Mouse (Mus musculus): ENCODE data around the gene Bscl2. TPM values are rescaled to one million over a fixed set of nuclear protein-coding genes. Genes with fewer than 3 reads are reported as not detected.
A peak's percentile ranks its signal among the peaks of the same experiment; 100 is the strongest.

Bscl2 gene
- polyA plus RNA-seq, 1 experiment from 2014 or later, result 52.7 TPM

GRCm38 (mm10) chr19:8803879-8804660 is 33.2 kb upstream of the Bscl2 start:
- Histone ChIP-seq H3K9ac (ENCODE audit: low read length) (no peak overlapping the region), H3K27me3 (ENCODE audit: control insufficient read depth, insufficient read depth, low read length) (no peaks in the 10 kb centered on the region), H3K27ac (ENCODE audit: low read depth, low read length) (no peak overlapping the region), H3K4me2 (no peak overlapping the region), H3K9me3 (ENCODE audit: control insufficient read depth, low read length) (no peaks in the 10 kb centered on the region), H3K4me3 (ENCODE audit: low read depth, low read length) (no peak overlapping the region), H3K4me1 (ENCODE audit: control insufficient read depth, insufficient read depth, low read length) (peaks cover 8% of the 10 kb centered on the region), H3K36me3 (ENCODE audit: control insufficient read depth, insufficient read depth, low read length) (peaks cover 8% of the 10 kb centered on the region; the same call in 1 of the 2 replicates)
- no peak for DNase-seq (ENCODE audit: low spot score, missing footprints)
- WGBS, result 95% methylated on average over 11 of the region's 11 CpGs
- no peak for ATAC-seq (ENCODE audit: low FRiP score)

DNA sequence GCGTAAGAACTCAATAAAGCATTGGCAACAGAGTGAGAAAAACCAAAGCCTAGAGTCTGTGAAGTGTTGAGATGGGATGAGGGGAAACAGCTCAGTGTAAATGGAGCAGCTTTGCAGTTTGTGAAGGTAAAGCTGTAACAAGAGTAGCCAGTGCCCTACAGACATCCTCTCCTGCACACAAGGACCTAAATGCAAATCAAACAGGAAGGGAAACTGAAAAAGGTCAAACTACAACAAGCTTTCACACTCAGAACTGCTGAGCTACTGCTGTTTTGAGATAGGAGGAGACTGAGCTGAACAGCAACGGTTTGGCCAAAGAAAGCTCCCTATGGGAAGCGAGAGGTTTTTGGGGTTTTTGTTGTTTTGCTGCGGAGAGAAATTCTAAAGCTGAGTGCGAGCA is 30.5 kb upstream of the Bscl2 start:
- peaks cover 4% of the 10 kb centered on the region for H3K4me1 ChIP-seq (ENCODE audit: control insufficient read depth, insufficient read depth, low read length)

DNA sequence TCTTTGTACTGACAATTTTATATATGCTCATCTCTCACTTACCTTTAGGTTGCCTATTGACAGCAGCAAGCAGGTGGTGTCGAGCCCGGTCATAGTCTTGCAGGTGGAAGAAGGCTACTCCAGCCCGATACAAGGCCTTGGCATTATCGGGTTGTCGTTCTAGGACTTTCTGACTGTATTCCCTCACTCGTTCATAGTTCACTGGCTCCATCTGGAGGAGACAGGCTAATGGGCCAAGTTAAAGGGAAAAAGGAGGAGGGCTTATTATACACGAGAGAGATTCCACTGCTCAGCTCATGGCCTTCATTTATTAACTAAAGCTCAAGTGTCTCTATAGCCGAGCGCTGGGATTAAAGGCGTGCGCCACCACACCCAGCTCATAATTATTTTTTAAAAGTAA is 21.5 kb upstream of the Bscl2 start:
- H3K36me3 ChIP-seq (ENCODE audit: control insufficient read depth, insufficient read depth, low read length), result peaks cover 12% of the 10 kb centered on the region; the same call in 1 of the 2 replicates
- DNase-seq (ENCODE audit: low spot score, missing footprints), result no peak
- H3K4me1 ChIP-seq (ENCODE audit: control insufficient read depth, insufficient read depth, low read length), result peaks cover 17% of the 10 kb centered on the region
- no peaks in the 10 kb centered on the region for H3K27me3 ChIP-seq (ENCODE audit: control insufficient read depth, insufficient read depth, low read length)
- no peak overlapping the region for H3K4me3 ChIP-seq (ENCODE audit: low read depth, low read length)
- H3K9ac ChIP-seq (ENCODE audit: low read length), result no peak overlapping the region
- H3K27ac ChIP-seq (ENCODE audit: low read depth, low read length), result no peak overlapping the region
- no peak for ATAC-seq (ENCODE audit: low FRiP score)
- no peak overlapping the region for H3K4me2 ChIP-seq
- no peaks in the 10 kb centered on the region for H3K9me3 ChIP-seq (ENCODE audit: control insufficient read depth, low read length)
- WGBS, result 83% methylated on average over 11 of the region's 11 CpGs

More for the DNA sequence above, 30.5 kb upstream of the Bscl2 start:
- H3K27me3 ChIP-seq (ENCODE audit: control insufficient read depth, insufficient read depth, low read length), result no peaks in the 10 kb centered on the region
- H3K27ac ChIP-seq (ENCODE audit: low read depth, low read length), result no peak overlapping the region
- WGBS, result 95% methylated on average over 5 of the region's 5 CpGs
- H3K4me3 ChIP-seq (ENCODE audit: low read depth, low read length), result no peak overlapping the region
- no peak overlapping the region for H3K9ac ChIP-seq (ENCODE audit: low read length)
- H3K36me3 ChIP-seq (ENCODE audit: control insufficient read depth, insufficient read depth, low read length), result peaks cover 21% of the 10 kb centered on the region; the same call in 1 of the 2 replicates
- ATAC-seq (ENCODE audit: low FRiP score) (no peak), DNase-seq (ENCODE audit: low spot score, missing footprints) (no peak)
- H3K4me2 ChIP-seq, result no peak overlapping the region
- H3K9me3 ChIP-seq (ENCODE audit: control insufficient read depth, low read length), result no peaks in the 10 kb centered on the region

DNA sequence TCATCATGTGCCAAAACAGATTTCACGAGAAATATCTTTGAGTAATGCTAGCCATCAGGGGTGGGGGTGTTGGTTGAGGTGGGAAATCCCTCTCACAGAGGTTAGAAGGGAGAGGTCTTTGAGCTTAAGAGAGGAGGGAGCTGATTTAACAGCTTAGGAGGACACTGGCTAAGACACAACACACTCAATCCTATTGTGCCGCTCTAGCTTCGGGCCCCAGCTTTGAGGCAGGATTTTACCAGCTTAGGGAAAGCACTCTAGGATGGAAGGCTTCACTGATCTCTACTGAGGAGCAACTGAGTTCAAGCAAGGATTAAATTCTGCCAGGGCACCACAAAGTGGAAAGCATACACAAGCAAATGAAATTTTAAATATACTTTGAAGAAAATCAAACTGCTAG is 20.3 kb upstream of the Bscl2 start:
- no peaks in the 10 kb centered on the region for H3K9me3 ChIP-seq (ENCODE audit: control insufficient read depth, low read length)
- 40% methylated on average over 3 of the region's 3 CpGs for WGBS
- peaks cover 8% of the 10 kb centered on the region; the same call in 1 of the 2 replicates for H3K36me3 ChIP-seq (ENCODE audit: control insufficient read depth, insufficient read depth, low read length)
- H3K9ac ChIP-seq (ENCODE audit: low read length), result no peak overlapping the region; the same call in 1 of the 2 replicates
- ATAC-seq (ENCODE audit: low FRiP score) (no peak), DNase-seq (ENCODE audit: low spot score, missing footprints) (no peak)
- no peak overlapping the region for H3K27ac ChIP-seq (ENCODE audit: low read depth, low read length)
- peaks cover 21% of the 10 kb centered on the region for H3K4me1 ChIP-seq (ENCODE audit: control insufficient read depth, insufficient read depth, low read length)
- no peak overlapping the region for H3K4me3 ChIP-seq (ENCODE audit: low read depth, low read length)
- H3K4me2 ChIP-seq, result peak overlapping the region; percentile 20; the same call in 1 of the 2 replicates
- no peaks in the 10 kb centered on the region for H3K27me3 ChIP-seq (ENCODE audit: control insufficient read depth, insufficient read depth, low read length)

- 31% methylated on average over 14 of the region's 14 CpGs for WGBS
Measured at GRCm38 (mm10) chr19:8818301-8818798, 18.9 kb upstream of the Bscl2 start.

GRCm38 (mm10) chr19:8818801-8819595 is 18.3 kb upstream of the Bscl2 start, which contains the start of gene Ttc9c:
Ttc9c (minus strand) TSS chr19:8819333.
- Histone ChIP-seq H3K4me2 (peak within 1 kb of the TSS; percentile 95), H3K36me3 (ENCODE audit: control insufficient read depth, insufficient read depth, low read length) (peaks cover 10% of the 10 kb centered on the region; the same call in 1 of the 2 replicates), H3K4me3 (ENCODE audit: low read depth, low read length) (peak within 1 kb of the TSS; percentile 100), H3K9me3 (ENCODE audit: control insufficient read depth, low read length) (no peaks in the 10 kb centered on the region), H3K9ac (ENCODE audit: low read length) (peak within 1 kb of the TSS; percentile 98), H3K27me3 (ENCODE audit: control insufficient read depth, insufficient read depth, low read length) (no peaks in the 10 kb centered on the region), H3K27ac (ENCODE audit: low read depth, low read length) (peak within 1 kb of the TSS; percentile 98), H3K4me1 (ENCODE audit: control insufficient read depth, insufficient read depth, low read length) (peaks cover 35% of the 10 kb centered on the region)
- under 1% methylated on average over 33 of the region's 33 CpGs for WGBS
- DNase-seq (ENCODE audit: low spot score, missing footprints) (no peak), ATAC-seq (ENCODE audit: low FRiP score) (peak; percentile 93)

More at GRCm38 (mm10) chr19:8818301-8818798, 18.9 kb upstream of the Bscl2 start:
- Histone ChIP-seq H3K9me3 (ENCODE audit: control insufficient read depth, low read length) (no peaks in the 10 kb centered on the region), H3K27ac (ENCODE audit: low read depth, low read length) (peak overlapping the region; percentile 86; the same call in 1 of the 2 replicates), H3K4me3 (ENCODE audit: low read depth, low read length) (peak overlapping the region; percentile 100), H3K4me2 (peak overlapping the region; percentile 83), H3K4me1 (ENCODE audit: control insufficient read depth, insufficient read depth, low read length) (peaks cover 35% of the 10 kb centered on the region), H3K9ac (ENCODE audit: low read length) (peak overlapping the region; percentile 63), H3K36me3 (ENCODE audit: control insufficient read depth, insufficient read depth, low read length) (peaks cover 7% of the 10 kb centered on the region; the same call in 1 of the 2 replicates), H3K27me3 (ENCODE audit: control insufficient read depth, insufficient read depth, low read length) (no peaks in the 10 kb centered on the region)
- ATAC-seq (ENCODE audit: low FRiP score) (no peak), DNase-seq (ENCODE audit: low spot score, missing footprints) (no peak)

DNA sequence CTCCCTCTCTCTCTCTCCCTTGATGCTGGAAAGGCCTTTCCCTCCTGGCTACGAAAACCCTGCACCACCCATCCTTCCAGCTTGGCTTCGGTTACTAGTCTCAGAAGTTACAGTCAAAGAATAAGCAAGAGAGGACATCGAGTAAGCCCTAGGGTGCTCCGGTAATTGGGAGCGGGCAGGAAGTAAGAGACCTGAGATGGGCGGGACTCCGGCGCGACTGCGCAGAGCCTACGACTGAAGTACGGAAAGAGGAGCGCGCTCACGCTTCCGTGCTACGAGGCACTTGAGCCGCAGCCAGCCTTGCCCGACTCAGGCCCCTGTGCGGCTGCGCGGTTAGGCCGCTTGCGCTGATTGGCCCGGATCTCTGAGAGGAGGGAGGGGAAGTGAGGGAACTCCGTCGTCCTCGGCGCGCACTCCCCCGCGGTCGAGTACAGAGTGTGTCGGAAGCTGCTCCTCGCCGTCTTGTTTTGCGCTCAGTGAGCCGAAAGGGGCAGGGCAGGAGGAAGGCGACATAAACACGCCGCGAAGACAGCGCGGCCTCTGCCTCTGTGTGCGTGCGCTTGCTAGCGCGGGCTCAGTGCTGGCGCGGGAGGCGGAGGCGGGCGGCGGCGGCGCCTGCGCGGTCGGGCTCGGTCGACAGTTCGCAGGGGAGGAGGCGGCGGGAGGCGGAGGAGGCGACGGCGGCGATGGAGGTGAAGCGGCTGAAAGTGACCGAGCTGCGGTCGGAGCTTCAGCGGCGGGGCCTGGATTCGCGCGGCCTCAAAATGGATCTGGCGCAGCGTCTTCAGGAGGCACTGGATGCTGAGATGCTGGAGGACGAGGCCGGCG is 17.5 kb upstream of the Bscl2 start, which contains the start of gene Hnrnpul2:
TSS of gene Hnrnpul2 (plus strand) at position 415 of the 828 bp plus-strand sequence.
- ATAC-seq (ENCODE audit: low FRiP score) (peak; percentile 95), DNase-seq (ENCODE audit: low spot score, missing footprints) (peak; percentile 99)
- H3K27me3 ChIP-seq (ENCODE audit: control insufficient read depth, insufficient read depth, low read length), result no peaks in the 10 kb centered on the region

GRCm38 (mm10) chr19:8820424-8820956 is 16.8 kb upstream of the Bscl2 start:
- Histone ChIP-seq H3K36me3 (ENCODE audit: control insufficient read depth, insufficient read depth, low read length) (peaks cover 13% of the 10 kb centered on the region; the same call in 1 of the 2 replicates), H3K4me3 (ENCODE audit: low read depth, low read length) (peak overlapping the region; percentile 100), H3K27me3 (ENCODE audit: control insufficient read depth, insufficient read depth, low read length) (no peaks in the 10 kb centered on the region), H3K9me3 (ENCODE audit: control insufficient read depth, low read length) (no peaks in the 10 kb centered on the region), H3K4me1 (ENCODE audit: control insufficient read depth, insufficient read depth, low read length) (peaks cover 33% of the 10 kb centered on the region), H3K27ac (ENCODE audit: low read depth, low read length) (peak overlapping the region; percentile 98), H3K9ac (ENCODE audit: low read length) (peak overlapping the region; percentile 98), H3K4me2 (peak overlapping the region; percentile 95)
- ATAC-seq (ENCODE audit: low FRiP score) (peak; percentile 33), DNase-seq (ENCODE audit: low spot score, missing footprints) (peak; percentile 89)
- 1% methylated on average over 37 of the region's 48 CpGs for WGBS

More for the DNA sequence above, 17.5 kb upstream of the Bscl2 start, which contains the start of gene Hnrnpul2:
- Histone ChIP-seq H3K9ac (ENCODE audit: low read length) (peak within 1 kb of the TSS; percentile 98), H3K4me3 (ENCODE audit: low read depth, low read length) (peak within 1 kb of the TSS; percentile 100), H3K9me3 (ENCODE audit: control insufficient read depth, low read length) (no peaks in the 10 kb centered on the region), H3K27ac (ENCODE audit: low read depth, low read length) (peak within 1 kb of the TSS; percentile 98), H3K4me2 (peak within 1 kb of the TSS; percentile 95), H3K36me3 (ENCODE audit: control insufficient read depth, insufficient read depth, low read length) (peaks cover 13% of the 10 kb centered on the region; the same call in 1 of the 2 replicates), H3K4me1 (ENCODE audit: control insufficient read depth, insufficient read depth, low read length) (peaks cover 35% of the 10 kb centered on the region)
- under 1% methylated on average over 83 of the region's 83 CpGs for WGBS

Data from midbrain, embryonic 11.5 days (tissue).